Mouse (Mus musculus) ZHBTc4 (cell line): Measurements from ENCODE around the gene Plxna4.

Source experiments
- DNase-seq: peaks from one replicate; pipeline ENCODE4 v3.0.0-alpha.2; 2011; ENCODE audit warnings: low read depth, low spot score

Plxna4 gene

DNA sequence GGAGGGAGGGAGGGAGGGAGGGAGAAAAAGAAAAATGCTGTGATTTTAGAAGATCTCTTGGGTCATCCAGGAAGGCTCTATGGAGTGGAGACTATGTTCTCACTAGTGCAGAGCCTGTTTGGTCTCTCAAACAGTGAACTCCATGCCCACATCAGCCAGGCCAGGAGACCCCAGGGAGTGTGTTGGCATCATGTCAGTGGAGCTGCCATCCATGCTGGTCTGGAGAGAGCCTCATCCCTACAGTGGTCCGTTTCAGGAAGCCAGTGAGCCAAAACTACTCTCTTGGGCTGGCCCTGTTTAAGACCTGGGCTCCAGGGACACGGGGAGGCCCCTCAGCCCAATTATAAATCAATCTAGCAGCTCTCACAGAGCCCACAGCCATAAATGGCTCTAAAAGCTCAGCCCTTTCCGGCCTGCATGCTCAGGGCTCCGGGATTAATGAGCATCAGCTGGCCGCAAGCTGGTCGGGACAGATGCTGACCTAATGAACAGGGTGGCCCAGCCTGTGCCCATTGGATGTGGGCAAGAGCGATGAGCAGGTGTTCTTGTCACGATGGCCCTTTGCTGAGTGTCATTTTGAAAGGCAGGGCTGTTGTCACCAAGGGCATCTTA lies 180.3 kb downstream of the Plxna4 start:
- no peak for DNase-seq

DNA sequence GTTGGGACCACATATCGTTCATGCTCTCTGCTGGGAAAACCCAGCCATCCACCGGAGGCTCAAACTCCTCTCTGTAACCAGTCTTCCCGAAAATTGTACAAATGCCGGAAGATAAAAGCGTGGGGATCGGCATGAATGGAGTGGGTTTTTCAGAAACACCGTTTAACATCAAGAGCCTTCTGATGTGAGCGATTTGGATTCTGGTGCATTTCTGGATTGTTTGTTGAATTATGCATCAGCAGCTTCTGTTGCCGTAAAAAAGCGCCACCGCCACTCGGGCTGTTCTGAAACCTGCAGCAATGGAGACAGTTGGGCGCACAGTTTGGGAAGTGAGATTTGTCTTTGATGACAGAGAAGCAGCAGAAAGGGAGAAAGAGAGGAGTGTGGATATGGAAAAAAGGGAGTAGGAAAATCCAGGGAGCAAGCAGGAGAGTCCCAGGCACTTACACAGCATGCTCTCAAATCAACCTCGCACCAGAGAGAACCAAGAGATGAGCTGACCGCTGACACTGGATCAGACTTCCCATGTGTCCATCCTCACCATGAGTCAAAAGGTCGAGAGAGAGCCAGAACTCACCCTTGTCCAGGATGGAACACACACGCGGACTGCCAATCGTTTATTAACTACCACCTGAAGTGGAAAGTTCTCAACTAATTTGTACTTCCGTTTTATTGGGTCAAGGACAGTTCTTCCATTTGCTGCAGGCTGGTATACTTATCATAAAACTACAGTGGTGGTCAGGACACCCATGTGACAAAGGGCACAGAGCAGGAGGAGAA lies 181.5 kb downstream of the Plxna4 start:
- no peak for DNase-seq

DNA sequence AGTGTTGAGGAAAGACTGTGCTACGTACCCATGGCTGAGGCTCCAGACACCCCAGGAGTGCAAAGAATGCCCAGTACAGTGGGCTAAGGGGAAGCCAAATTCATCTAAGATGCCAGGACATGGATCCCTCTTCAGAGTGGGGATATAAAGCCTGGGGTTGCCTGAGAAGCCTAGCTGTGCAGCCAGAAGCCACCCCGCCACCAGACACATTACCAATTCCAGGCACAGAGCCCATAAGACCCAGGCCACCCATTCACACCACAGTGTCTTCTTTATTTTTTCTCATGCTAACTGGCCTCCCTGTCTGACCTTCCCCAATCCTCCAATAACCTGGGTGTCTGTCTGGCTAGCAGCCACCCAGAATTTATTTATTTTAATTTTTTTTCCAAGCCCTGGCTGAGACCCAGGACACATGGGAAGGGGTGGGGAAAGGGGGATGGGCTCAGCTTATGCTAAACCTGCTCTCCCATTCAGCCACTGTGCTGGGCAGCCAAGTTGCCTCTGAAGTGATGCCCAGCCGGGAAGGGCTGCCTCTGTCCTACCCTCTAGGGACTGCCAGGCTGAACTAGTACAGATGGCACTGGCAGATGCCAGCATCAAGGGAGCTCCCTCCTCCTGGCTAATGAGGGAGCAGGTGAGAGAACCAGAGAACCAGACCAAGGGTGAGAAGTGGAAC lies 185.3 kb downstream of the Plxna4 start:
- no peak for DNase-seq

DNA sequence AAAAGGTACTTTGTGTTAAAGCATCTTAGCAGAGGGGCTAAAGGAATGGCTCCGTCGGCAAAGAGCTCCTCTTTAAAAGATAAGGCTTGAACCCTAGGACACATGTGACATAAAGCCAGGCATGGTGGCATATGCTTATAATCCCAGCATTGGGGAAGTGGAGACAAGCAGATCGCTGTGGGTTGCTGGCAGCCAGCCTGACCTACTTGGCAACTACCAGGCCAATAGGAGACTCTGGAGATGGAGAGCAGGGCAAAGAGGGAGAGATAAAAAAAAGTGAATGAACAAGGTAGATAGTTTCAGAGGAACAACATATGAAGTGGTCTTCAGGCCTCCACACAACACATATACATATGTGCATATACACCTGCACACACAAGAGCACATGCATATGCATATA lies 189.7 kb downstream of the Plxna4 start:
- DNase-seq = no peak

DNA sequence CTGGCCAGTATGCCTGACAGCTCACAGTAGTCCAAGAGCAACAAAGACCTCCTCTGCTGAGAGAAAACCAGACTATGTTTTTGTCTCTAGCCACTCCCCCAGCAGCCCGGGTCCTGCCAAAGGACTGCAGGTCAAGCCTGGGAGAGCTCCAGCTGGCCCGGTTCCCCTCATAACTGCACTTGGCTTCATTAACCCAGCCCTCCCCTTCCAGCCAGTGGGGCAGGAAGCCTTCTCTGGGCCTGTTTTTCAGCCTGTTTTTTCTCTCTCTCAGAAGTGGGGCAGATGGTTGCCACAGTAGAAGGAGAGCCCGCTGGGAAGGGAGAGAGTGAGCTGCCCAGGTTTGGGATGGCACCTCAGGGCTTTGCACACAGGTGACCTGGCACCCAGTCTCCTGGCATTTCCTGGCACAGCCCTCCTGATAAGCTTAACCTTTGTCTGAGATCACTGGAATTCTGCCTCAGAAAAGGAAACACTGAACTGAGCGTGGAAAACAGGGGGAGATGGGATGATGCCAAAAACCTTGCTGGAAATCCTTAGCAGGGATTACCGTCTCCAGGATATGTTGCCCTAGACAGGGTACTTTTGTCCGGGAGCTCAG lies 190.8 kb downstream of the Plxna4 start:
- no peak for DNase-seq

DNA sequence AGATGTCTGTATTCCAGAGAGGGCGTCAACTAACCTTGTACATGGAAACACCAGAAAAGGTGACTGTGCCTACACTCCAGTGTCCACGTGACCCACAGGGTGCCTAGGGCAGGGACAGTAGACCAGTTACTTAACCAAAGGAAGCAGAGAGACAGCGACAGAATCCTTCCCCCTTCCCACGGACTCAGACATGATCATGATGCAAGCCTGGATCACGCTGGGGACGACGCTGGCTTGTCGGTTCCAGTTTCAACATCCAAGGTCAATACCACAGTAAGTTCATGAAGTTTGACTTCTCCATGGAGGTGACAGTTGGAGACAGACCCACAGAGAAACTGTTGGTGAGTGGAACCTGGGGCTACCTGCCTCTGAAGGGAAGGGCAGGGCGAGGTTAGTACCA lies 192.6 kb downstream of the Plxna4 start:
- DNase-seq = no peak

DNA sequence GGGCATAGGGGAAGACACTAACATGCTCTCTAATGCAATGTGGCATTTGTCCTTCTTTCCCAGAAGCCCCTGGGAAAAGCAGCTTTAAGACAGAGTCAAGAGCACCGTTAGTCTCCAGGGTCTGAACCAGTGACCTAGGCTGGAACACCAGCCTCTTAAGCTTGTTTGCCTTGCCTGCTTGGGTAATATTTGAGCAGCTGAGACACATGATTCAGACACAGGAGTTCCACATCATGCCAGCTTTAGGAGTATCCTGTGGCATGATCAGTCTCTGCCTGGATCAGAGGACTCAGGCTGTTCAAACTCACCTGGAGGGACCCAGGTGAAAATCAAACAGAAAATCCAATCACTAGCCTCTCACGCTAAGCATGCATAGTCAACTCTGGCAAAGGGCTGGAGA lies 195.7 kb downstream of the Plxna4 start:
- no peak for DNase-seq

DNA sequence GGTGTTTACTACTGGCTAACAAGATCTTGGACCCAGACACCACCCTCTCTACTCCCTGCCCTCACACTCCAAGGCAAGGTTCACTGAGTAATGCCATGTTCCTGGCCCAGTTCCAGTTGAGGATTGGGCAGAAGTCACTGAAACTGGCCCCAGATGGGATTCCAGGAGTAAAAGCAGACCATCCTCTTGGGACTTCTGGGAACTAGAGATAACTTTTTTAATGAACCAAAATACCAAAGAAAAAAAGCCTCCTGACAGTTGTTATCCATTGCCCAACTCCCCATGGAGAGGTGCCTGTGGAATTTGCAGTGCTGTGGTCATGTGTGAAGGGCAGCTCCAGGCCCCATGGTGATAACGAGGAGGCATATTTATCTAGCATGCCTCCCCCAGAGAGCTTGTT lies 199.7 kb downstream of the Plxna4 start:
- DNase-seq = no peak

DNA sequence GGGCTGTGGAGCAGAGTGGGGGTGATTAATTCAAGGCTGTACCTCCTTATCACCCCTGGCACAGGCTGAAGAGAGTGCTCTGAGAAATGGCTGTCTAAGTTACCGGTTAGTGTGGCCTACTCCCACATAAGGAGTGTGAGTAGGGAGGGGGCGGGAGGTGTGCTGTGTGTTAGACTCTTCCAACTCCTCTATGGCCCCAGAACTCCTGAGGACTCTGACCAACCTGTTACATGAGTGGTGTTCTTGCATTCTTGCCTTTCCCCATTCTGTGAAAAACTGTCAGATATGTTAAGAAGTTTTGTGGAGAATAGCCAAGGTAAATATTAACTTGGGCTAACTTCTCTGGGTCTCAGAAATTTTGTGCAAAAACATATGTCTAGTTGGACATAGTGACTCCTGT lies 201.1 kb downstream of the Plxna4 start:
- DNase-seq = no peak

DNA sequence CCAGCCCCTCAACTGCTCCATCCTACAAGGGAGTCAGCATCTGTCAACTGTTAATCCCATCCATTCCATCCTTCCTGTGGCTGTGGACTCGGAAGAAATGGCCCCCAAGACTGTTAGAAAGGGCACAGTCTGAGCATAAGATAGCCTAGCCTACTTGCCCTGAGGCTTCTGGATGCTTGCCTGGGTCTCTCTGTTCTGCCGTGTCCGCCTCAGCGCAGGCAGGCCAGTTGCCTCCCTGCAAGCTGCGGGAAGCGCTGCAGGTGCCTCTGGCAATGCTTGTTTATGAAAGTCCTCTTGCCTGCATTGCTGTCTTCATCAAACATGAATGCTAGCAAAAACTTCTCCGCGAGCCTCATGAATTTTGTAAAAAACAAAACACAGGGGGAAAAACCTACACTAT lies 203.1 kb downstream of the Plxna4 start:
- no peak for DNase-seq

DNA sequence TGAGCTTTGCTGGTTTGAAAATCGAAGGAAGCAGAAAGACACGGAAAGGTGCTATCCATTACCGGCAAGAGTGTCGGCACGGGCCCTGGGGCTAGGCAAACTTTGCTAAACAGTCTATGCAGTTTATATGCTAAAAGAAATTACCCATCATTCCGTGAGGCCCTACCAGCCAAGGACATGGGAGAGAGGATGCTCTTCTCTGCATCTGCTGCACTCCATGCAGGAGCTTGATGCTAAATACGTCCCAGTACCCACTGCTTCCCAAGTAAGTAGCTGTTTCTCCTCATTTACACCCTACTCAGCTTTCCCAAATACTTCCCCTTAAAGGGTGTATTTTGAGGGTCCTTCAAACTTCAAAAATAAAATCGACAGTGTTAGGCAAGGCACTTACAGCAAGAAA lies 203.6 kb downstream of the Plxna4 start:
- DNase-seq = no peak

DNA sequence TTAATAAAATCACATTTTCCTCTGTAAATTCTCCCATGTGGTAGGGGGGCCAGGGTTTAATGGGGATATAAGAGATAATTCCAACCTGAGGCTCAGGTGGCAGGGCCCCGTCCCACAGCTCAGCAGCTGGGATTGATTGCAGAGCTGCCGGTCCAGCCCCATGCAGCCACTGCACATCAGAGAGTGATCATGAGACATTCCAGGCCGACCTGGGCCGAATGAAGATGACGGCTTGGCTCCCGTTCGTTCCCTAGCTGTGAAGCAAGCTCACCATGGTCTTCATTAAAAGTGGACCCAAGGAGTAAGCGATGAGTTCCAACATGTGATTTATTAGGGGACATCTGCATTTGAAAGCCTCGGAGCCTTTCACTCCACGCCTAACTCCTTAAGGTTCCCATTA lies 206.5 kb downstream of the Plxna4 start:
- no peak for DNase-seq

DNA sequence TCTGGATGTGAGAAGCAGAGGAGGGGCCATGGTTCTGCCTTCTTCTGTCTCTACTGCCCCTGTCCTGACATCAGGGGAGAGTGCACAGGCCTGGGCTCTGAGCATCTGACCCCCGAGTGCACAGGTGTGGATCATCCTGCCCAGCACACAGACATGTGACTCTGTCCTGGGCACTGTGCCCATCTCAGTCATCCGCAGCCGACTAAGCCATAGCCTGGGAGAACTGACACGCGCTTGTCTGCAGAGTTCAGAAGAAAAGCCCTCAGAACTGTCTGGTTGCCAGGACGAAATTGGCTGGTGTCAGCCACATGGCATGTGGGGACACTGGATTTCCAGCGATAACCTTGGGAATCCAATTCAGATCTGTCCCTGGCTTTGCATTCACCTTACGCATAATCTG lies 210.8 kb downstream of the Plxna4 start:
- no peak for DNase-seq

DNA sequence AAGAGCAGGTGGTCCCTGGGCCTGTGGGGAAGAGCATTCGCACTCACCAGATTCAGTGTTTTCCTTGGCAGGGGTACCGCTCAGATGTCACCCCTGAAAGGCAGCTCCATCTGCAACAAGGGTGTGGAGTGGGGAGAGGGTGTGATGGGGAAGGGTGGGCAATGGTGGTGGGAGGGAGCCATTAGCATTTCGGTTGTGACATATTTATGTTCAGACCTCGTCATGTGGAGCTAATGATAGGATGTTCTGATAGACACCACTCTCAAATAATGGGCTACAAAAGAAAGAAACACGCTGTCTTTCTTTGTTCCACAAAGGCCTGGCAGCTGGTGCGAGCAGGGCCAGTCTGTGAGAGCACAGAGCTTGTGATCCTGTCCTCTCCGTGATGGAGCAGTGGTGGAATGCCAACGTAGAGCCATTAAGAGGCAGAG lies 214.0 kb downstream of the Plxna4 start:
- no peak for DNase-seq

DNA sequence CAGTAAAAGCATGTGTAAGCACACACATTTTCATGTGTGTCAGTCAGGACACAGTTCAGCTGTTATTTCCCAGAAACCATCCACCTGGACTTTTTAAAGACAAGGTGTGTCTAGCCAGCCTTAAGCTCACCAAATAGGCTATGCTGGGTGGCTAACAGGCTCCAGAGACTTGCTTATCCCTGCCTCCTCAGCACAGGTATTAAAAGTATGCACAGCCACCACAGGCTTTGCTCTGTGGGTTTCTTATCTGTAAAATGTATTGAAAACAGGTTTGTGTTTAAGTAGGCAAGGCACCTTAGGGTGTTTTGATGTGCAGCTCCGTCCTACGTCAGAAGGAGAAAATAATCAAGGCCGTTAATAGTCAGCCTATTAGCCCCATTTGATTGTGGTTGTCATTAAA lies 218.9 kb downstream of the Plxna4 start:
- DNase-seq = no peak

DNA sequence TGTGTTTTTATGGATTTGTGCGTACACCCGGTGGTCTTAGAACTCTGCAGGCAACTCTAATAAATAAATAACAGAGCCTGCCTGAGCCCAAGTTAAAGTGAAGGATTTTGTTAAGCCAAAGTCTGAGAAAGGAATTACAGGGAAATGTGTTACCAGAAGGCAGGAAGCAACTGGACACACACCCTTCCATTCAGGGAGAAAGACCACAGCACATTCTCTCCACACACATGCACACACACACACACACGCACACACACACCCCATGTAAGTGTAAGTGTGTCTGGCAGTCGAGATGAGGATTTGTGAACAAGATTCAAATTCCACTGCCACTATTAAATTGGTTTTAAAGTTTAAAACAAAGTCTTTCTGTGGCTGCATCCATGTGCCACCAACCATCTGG lies 219.6 kb downstream of the Plxna4 start:
- DNase-seq = no peak

DNA sequence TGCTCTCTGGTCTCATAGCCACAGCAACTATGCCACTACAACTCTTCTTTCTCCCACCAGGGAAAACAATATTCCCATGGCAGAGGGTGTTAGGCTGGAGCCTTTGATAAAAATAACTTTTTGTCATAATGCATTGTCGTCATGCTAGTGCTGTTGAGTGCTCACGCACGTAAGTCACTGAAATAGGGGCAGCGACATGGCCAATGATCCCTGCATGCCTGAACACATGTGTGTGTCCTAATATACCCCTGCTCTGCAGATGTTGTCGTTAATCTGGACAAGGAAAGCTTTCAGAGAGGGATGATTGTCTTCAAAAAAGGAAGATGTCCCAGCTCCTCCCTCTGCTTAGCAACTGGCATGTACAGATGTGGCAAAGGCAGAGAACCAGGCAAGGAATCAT lies 223.1 kb downstream of the Plxna4 start:
- no peak for DNase-seq

DNA sequence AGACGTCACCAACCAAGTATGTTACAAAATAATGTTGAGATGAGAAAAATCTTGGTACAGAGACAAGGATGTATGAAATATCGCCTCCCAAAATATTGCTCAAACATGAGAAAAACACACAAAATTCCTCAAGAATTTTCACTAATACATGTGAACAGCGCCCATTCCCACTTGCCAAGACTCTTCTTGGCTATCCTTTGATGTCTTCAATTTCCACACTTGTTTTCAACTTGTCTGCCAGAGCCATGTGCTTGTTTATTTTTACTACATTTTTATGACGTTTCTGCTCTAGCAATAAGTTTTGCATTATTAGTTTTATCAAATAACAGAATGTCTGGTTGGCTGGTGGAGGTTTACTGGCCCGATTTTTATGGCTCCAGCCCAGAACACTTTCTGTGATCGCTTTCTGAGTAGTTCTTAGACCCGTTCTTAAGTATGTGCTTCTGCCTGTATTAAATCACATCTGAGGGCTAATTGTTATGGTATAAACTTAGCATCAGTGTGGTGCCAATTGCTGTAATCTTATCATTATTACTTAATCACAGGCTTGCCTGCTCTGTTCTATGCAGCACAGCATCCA lies 224.4 kb downstream of the Plxna4 start:
- DNase-seq = no peak

DNA sequence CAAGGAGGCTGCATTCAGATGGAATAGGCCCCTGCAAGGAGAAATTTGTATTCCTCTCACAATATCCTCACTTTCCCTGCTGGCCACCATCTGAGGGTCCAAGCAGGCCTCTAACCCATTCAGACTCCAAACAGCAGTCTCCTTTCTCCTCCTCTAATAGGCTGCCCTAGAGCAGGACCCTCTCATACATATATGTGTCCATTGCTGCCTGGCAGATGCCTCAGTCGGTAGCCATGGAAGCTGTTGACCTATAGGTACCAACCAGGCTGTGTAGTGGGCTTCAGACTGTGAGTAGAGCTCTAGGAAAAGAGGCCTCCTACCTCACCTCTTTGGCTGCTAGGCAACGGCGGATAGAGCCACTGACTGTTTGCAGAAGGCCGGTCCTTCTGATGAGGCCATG lies 225.6 kb downstream of the Plxna4 start:
- DNase-seq = no peak

DNA sequence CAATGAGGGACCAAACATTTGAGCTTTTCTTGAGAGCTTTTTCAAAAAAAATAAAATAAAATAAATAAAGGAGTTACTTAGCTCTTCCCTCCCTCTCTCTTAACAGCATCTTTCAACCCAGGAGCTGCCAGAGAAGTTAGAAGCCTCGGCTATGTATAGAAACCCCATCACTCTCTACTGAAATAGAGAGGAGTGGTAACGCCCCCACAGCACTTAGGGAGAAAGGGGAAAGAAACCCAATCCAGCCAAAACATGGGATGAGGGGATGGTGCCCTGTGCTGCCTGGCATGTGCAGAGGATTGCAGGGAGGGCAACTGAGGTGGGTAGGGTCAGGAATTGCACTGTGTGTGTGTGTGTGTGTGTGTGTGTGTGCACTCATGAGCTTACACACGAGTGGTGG lies 228.3 kb downstream of the Plxna4 start:
- no peak for DNase-seq

DNA sequence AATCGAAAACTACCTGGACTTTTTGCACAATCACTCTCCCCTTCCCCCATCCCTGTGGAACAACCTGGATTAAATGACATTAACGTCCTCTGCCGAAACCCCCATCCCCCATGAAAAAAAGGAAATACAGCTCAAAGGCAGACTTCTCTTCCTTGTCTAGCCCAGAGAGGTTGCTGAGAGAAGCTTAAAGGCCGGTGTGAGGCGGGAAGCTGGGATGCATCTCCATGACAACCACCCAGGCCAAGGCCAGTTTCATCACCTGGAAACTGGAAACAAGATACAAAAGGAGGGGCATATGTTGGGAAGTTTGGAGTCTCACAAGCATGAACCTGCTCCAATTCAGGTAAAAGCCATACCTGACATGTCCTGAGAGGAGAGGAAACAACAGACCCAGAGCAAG lies 230.5 kb downstream of the Plxna4 start:
- no peak for DNase-seq

DNA sequence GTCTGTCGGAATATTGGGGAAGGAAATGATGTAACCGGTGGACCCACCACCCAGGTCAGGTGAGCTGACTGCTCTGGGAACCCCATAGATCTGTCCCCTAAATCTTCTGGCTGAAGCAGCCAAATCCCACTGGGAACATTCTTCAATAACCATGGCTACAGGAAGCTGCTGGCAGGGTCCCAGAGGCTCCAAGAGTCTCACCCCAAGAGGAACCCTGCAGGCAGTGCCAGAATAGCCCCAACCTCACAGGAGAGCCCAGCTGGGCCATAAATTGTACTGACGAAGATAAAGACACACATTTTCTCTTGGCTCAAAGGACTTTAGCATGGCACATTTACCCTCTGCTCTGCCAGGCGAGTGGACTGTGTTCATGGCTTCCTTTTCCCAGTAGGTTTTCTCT lies 232.4 kb downstream of the Plxna4 start:
- no peak for DNase-seq
